Mouse (Mus musculus): ENCODE results near the gene Hist1h2ak.

GRCm38 (mm10) chr13:21710821-21711525, 42.7 kb downstream of the Hist1h2ak start:
- TF ChIP-seq CTCF (IDR thresholded peaks at IDR 0.05; ENCODE audit: extremely low read depth, insufficient read length, insufficient replicate concordance, low read depth, low read length) (no peak), POLR2A (IDR thresholded peaks at IDR 0.05; ENCODE audit: low read depth, low read length) (no peak)
